Mouse (Mus musculus) cerebellum, adult (tissue): Measurements from ENCODE around the gene Adgrf3.

Experiments used
- ATAC-seq: cut with Nextera tagmentation; 2 replicates; pipeline ENCODE4 v1.9.2; 2017; ENCODE audit warnings: mild to moderate bottlenecking, moderate library complexity, mixed read lengths; ENCODE audit not compliant: insufficient number of reproducible peaks, low FRiP score, low TSS enrichment

Adgrf3 gene

GRCm38 (mm10) chr5:30154013-30154412, 51.5 kb downstream of the Adgrf3 start:
- ATAC-seq = no peak

- ATAC-seq = no peak
Measured at GRCm38 (mm10) chr5:30153222-30153621, 52.3 kb downstream of the Adgrf3 start.

- ATAC-seq = no peak
Measured at GRCm38 (mm10) chr5:30152413-30152812, 53.1 kb downstream of the Adgrf3 start.

GRCm38 (mm10) chr5:30152007-30152406, 53.5 kb downstream of the Adgrf3 start:
- ATAC-seq = no peak

- no peak for ATAC-seq
Measured at GRCm38 (mm10) chr5:30148133-30148920, 57.2 kb downstream of the Adgrf3 start.

- no peak for ATAC-seq
Measured at GRCm38 (mm10) chr5:30146526-30146925, 59.0 kb downstream of the Adgrf3 start.
